Mouse (Mus musculus) liver, embryonic 14.5 days (tissue): Measurements from ENCODE around the gene Ptprcap. TPM values are rescaled to one million over a fixed set of nuclear protein-coding genes. Genes with fewer than 3 reads are reported as not detected.

Source experiments
- ATAC-seq: fragments of 200-750 bp; cut with Nextera tagmentation; 2 replicates; pipeline ENCODE4 v1.8.0; 2017; ENCODE audit warnings: moderate number of reproducible peaks, mild to moderate bottlenecking, moderate library complexity; ENCODE audit not compliant: insufficient read depth
- DNase-seq, 3 experiments: peaks; one replicate each; pipeline ENCODE4 v3.0.0-alpha.2; 2012 to 2013; ENCODE audit warnings: low read depth in 3 of 3, low spot score in 3 of 3
- H3K27ac ChIP-seq: fragments of 300-500 bp; sonication (generic); 2 replicates; pipeline ENCODE4 v1.5.1; 2014; ENCODE audit warnings: moderate library complexity, mild to moderate bottlenecking, control low read depth, inconsistent platforms
- H3K27me3 ChIP-seq: fragments of 300-500 bp; sonication (generic); 2 replicates; pipeline ENCODE4 v1.6.1; 2014; ENCODE audit warnings: mild to moderate bottlenecking, low read length, moderate library complexity; ENCODE audit not compliant: control insufficient read depth, insufficient read depth
- H3K36me3 ChIP-seq: fragments of 300-500 bp; sonication (generic); replicated peaks from 2 replicates; pipeline ENCODE4 v1.6.1; 2014; ENCODE audit warnings: low read depth; ENCODE audit not compliant: control insufficient read depth, insufficient read depth
- H3K4me1 ChIP-seq, 2 experiments: fragments of 200-500 bp in 1 of 2; fragments of 300-500 bp in 1 of 2; sonication (generic) in 1 of 2; replicated peaks; 2 replicates each; pipeline ENCODE4 v1.6.1; 2012 to 2014; ENCODE audit warnings: antibody characterized with exemption in 1 of 2, inconsistent platforms in 1 of 2, low read length in 1 of 2; ENCODE audit not compliant: control insufficient read depth in 2 of 2, insufficient read depth in 2 of 2
- H3K4me2 ChIP-seq: fragments of 300-500 bp; sonication (generic); 2 replicates; pipeline ENCODE4 v1.6.1; 2014; ENCODE audit warnings: low read depth, mild to moderate bottlenecking, control low read depth, moderate library complexity
- H3K4me3 ChIP-seq, 2 experiments: fragments of 200-500 bp in 1 of 2; fragments of 300-500 bp in 1 of 2; sonication (generic) in 1 of 2; 2 replicates each; pipeline ENCODE4 v1.5.1; 2012 to 2014; ENCODE audit warnings: low read depth in 2 of 2, low read length in 2 of 2, mild to moderate bottlenecking in 2 of 2, control low read depth in 1 of 2, inconsistent platforms in 1 of 2, moderate library complexity in 1 of 2; ENCODE audit not compliant: insufficient read depth in 1 of 2
- H3K9ac ChIP-seq: fragments of 300-500 bp; sonication (generic); replicated peaks from 2 replicates; pipeline ENCODE4 v1.6.1; 2014; ENCODE audit warnings: mild to moderate bottlenecking, control low read depth, moderate library complexity
- H3K9me3 ChIP-seq: fragments of 300-500 bp; sonication (generic); 2 replicates; pipeline ENCODE4 v1.6.1; 2016; ENCODE audit warnings: low read length, mixed read lengths; ENCODE audit not compliant: control insufficient read depth
- CTCF ChIP-seq: IDR thresholded peaks from 2 replicates; pipeline ENCODE4 v1.5.1; 2016; ENCODE audit warnings: antibody characterized with exemption, low read depth, control low read depth
- EP300 ChIP-seq: IDR thresholded peaks from 2 replicates; pipeline ENCODE4 v1.6.1; 2016; ENCODE audit warnings: antibody characterized with exemption, low read depth
- WGBS: fragments of 180-500 bp; shearing (Covaris S2); extraction: QIAGEN DNeasy Blood & Tissue Kit; methylation state at CpG from one replicate; pipeline ENCODE4 v1.1.7; 2014; ENCODE audit not compliant: insufficient replicate concordance; 5-methylcytosine and 5-hydroxymethylcytosine counted together
- polyA plus RNA-seq, 2 experiments: library from polyadenylated mRNA; depleted of rRNA in 1 of 2; stranded (reverse) in 1 of 2; unstranded in 1 of 2; fragments of >200 nt; fragmentation: Nextera tagmentation in 1 of 2; extraction: Ambion mirVana in 1 of 2; gene quantifications; 2 replicates each; pipeline versions ENCODE4 v1.2.1 to v1.2.3; 2012 to 2014

Ptprcap gene
- polyA plus RNA-seq, 2 experiments = 12.5 to 14.4 TPM

- H3K36me3 ChIP-seq = peaks cover 35% of the 10 kb centered on the region
- H3K4me2 ChIP-seq = peak within 1 kb of the TSS; percentile 77
- H3K4me3 ChIP-seq = peak within 1 kb of the TSS; percentile 85 to 89
- TF ChIP-seq CTCF (peak; percentile 90), EP300 (no peak)
- peak; percentile 91 for ATAC-seq
- H3K4me1 ChIP-seq = peaks cover 14 to 24% of the 10 kb centered on the region in 2 experiments
- H3K27ac ChIP-seq = peak within 1 kb of the TSS; percentile 64
- no peaks in the 10 kb centered on the region for H3K27me3 ChIP-seq
- peak within 1 kb of the TSS; percentile 91 for H3K9ac ChIP-seq
- 5% methylated on average over 36 of the region's 47 CpGs for WGBS
- no peaks in the 10 kb centered on the region for H3K9me3 ChIP-seq
- peak; percentile 89 to 92 (median 92) for DNase-seq
Measured at GRCm38 (mm10) chr19:4191528-4192250, 38.3 kb downstream of the Ptprcap start, which contains the start of gene Ppp1ca. TSS of gene Ppp1ca (plus strand) at chr19:4192065.

- Histone ChIP-seq H3K4me1 (peaks cover 14 to 24% of the 10 kb centered on the region in 2 experiments), H3K4me3 (peak overlapping the region; percentile 85 to 89), H3K36me3 (peaks cover 43% of the 10 kb centered on the region), H3K9ac (peak overlapping the region; percentile 91), H3K27ac (peak overlapping the region; percentile 60), H3K9me3 (no peaks in the 10 kb centered on the region), H3K4me2 (peak overlapping the region; percentile 77), H3K27me3 (no peaks in the 10 kb centered on the region)
- ATAC-seq = peak; percentile 62
- DNase-seq = no peak
- WGBS = under 1% methylated on average over 49 of the region's 52 CpGs
- no peak for TF ChIP-seq CTCF
- TF ChIP-seq EP300 = no peak
Measured at GRCm38 (mm10) chr19:4192251-4192985, 39.0 kb downstream of the Ptprcap start.

DNA sequence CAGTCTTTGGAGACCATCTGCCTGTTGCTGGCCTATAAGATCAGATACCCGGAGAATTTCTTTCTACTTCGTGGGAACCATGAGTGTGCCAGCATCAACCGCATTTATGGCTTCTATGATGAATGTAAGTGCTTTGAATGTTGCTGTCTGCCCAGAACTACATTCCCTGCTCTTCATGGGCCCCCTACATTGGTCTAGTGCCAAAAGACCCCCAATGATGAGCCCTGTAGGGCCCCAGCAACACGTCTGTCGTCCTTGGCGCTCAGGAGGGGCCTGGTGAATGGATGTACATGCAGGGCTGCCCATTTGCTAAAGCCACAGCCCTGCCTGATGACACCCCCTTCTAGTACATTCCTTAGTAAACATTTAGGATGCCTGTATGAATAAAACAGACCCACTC is 39.7 kb downstream of the Ptprcap start:
- ATAC-seq (no peak), DNase-seq (no peak)
- WGBS = 52% methylated on average over 6 of the region's 6 CpGs
- peak overlapping the region; percentile 77 for H3K4me2 ChIP-seq
- H3K9me3 ChIP-seq = no peaks in the 10 kb centered on the region
- TF ChIP-seq EP300 = no peak
- TF ChIP-seq CTCF = no peak
- H3K27ac ChIP-seq = peak overlapping the region; percentile 60
- H3K36me3 ChIP-seq = peaks cover 46% of the 10 kb centered on the region
- H3K4me1 ChIP-seq = peaks cover 14 to 24% of the 10 kb centered on the region in 2 experiments
- H3K27me3 ChIP-seq = no peaks in the 10 kb centered on the region
- peak overlapping the region; percentile 91 for H3K9ac ChIP-seq
- peak overlapping the region; percentile 85 to 89 for H3K4me3 ChIP-seq

GRCm38 (mm10) chr19:4194021-4194724 is 40.8 kb downstream of the Ptprcap start:
- ATAC-seq = no peak
- H3K9me3 ChIP-seq = no peaks in the 10 kb centered on the region
- H3K36me3 ChIP-seq = peaks cover 49% of the 10 kb centered on the region
- no peak overlapping the region for H3K27ac ChIP-seq
- no peak for TF ChIP-seq CTCF
- TF ChIP-seq EP300 = no peak
- H3K4me1 ChIP-seq = peaks cover 14 to 24% of the 10 kb centered on the region in 2 experiments
- no peak for DNase-seq
- no peak overlapping the region for H3K4me2 ChIP-seq
- H3K27me3 ChIP-seq = no peaks in the 10 kb centered on the region
- no peak overlapping the region for H3K4me3 ChIP-seq
- WGBS = 69% methylated on average over 8 of the region's 8 CpGs
- H3K9ac ChIP-seq = no peak overlapping the region
